9 mouse cellular contexts compared by ENCODE assay signal in genomic region chr19:4097441-4097825, GRCm38 (mm10). TPM values are rescaled to one million over a fixed set of nuclear protein-coding genes. Genes with fewer than 3 reads are reported as not detected.
DNase-seq lines count a peak whose midpoint lies in the region; ATAC-seq and TF ChIP-seq lines count a peak whose summit lies in the region.
"Had no signal": no experiment of that assay in that cellular context is flagged by ENCODE, and none has a peak within 500 bp of the region (broad histone marks: within the 10 kb centered on the region; RNA-seq: fewer than 3 reads in every experiment).

No protein-coding gene starts in this region.

- peaks cover 16 to 28% of the 10 kb centered on the region in 2 experiments for H3K4me1 ChIP-seq in heart, embryonic 14.5 days (ENCODE audit: control insufficient read depth in 2 of 2, insufficient read depth in 2 of 2, low read length in 2 of 2)
- peaks cover 58% of the 10 kb centered on the region for H3K4me1 ChIP-seq in erythroblast, embryonic 14.5 days (ENCODE audit: control insufficient read depth)
- peaks cover 3% of the 10 kb centered on the region; the same call in 1 of the 2 replicates for H3K4me1 ChIP-seq in intestine, postnatal 0 days (replicated peaks; ENCODE audit: control insufficient read depth, insufficient read depth, low read length)
- H3K4me1 ChIP-seq in lung, embryonic 15.5 days: peaks cover 40% of the 10 kb centered on the region

- peak overlapping the region; percentile 68 for H3K9ac ChIP-seq in heart, embryonic 14.5 days (ENCODE audit: low read length)
- peak overlapping the region; percentile 38 for H3K9ac ChIP-seq in intestine, postnatal 0 days (ENCODE audit: low read depth, low read length)
- H3K9ac ChIP-seq in lung, embryonic 15.5 days: peak overlapping the region; percentile 56

- H3K36me3 ChIP-seq in heart, embryonic 14.5 days (ENCODE audit: control insufficient read depth, insufficient read depth, low read length): no peaks in the 10 kb centered on the region
- peaks cover 14% of the 10 kb centered on the region for H3K36me3 ChIP-seq in erythroblast, embryonic 14.5 days (ENCODE audit: control insufficient read depth)
- no peaks in the 10 kb centered on the region; the same call in 1 of the 2 replicates for H3K36me3 ChIP-seq in intestine, postnatal 0 days (ENCODE audit: control insufficient read depth, insufficient read depth)
- no peaks in the 10 kb centered on the region for H3K36me3 ChIP-seq in lung, embryonic 15.5 days

- ATAC-seq in heart, embryonic 14.5 days (ENCODE audit: insufficient number of reproducible peaks, insufficient read depth, low FRiP score, low read depth): peak; percentile 40
- peak; percentile 59 for ATAC-seq in intestine, postnatal 0 days
- peak; percentile 37; the same call in 1 of the 2 replicates for ATAC-seq in lung, embryonic 15.5 days (ENCODE audit: borderline replicate concordance, extremely low read depth, low FRiP score, low TSS enrichment)

- peak overlapping the region; percentile 71 for H3K4me2 ChIP-seq in heart, embryonic 14.5 days (ENCODE audit: low read length)
- H3K4me2 ChIP-seq in intestine, postnatal 0 days (replicated peaks; ENCODE audit: low read depth): peak overlapping the region; percentile 76
- peak overlapping the region; percentile 73 for H3K4me2 ChIP-seq in lung, embryonic 15.5 days

- intact Hi-C loops in heart, postnatal 25 days (cut with DNase I): no loop called here

- peaks cover 17% of the 10 kb centered on the region; the same call in 1 of the 2 replicates for H3K27me3 ChIP-seq in heart, embryonic 14.5 days (ENCODE audit: control insufficient read depth, insufficient read depth, low read length)
- peaks cover 30% of the 10 kb centered on the region for H3K27me3 ChIP-seq in erythroblast, embryonic 14.5 days (ENCODE audit: control insufficient read depth)
- no peaks in the 10 kb centered on the region for H3K27me3 ChIP-seq in intestine, postnatal 0 days (replicated peaks; ENCODE audit: control insufficient read depth, insufficient read depth, low read length)
- H3K27me3 ChIP-seq in lung, embryonic 15.5 days: peaks cover 30% of the 10 kb centered on the region

- 2% methylated on average over 21 of the region's 21 CpGs for WGBS in heart, embryonic 14.5 days
- WGBS in intestine, postnatal 0 days: 0% methylated on average over 21 of the region's 21 CpGs
- WGBS in lung, embryonic 15.5 days: under 1% methylated on average over 21 of the region's 21 CpGs

- no peak for TF ChIP-seq CTCF in intestine, postnatal 0 days (IDR thresholded peaks at IDR 0.05; ENCODE audit: low read depth)

- no peak for DNase-seq in heart, postnatal 25 days (ENCODE audit: low spot score)
- peak; percentile 71 for DNase-seq in MN1 (ENCODE audit: low spot score)
- DNase-seq in spleen, postnatal 4 days (ENCODE audit: low spot score in 2 of 2): peak; percentile 88 to 93
- no peak for DNase-seq in natural killer cell, adult 2 months (ENCODE audit: low spot score in 2 of 2)

- H3K4me3 ChIP-seq in heart, embryonic 14.5 days (ENCODE audit: control insufficient read depth in 1 of 2, insufficient read depth in 1 of 2, low read depth in 1 of 2, low read length in 2 of 2): peak overlapping the region; percentile 59 to 60
- H3K4me3 ChIP-seq in erythroblast, embryonic 14.5 days (replicated peaks): peak overlapping the region; percentile 83
- H3K4me3 ChIP-seq in intestine, postnatal 0 days (ENCODE audit: low read depth, low read length): peak overlapping the region; percentile 51
- H3K4me3 ChIP-seq in lung, embryonic 15.5 days: peak overlapping the region; percentile 53

- no peaks in the 10 kb centered on the region for H3K9me3 ChIP-seq in heart, embryonic 14.5 days (ENCODE audit: control insufficient read depth, low read length)
- peaks cover 8% of the 10 kb centered on the region; the same call in 1 of the 2 replicates for H3K9me3 ChIP-seq in erythroblast, embryonic 14.5 days (ENCODE audit: control insufficient read depth, low read length)
- no peaks in the 10 kb centered on the region for H3K9me3 ChIP-seq in intestine, postnatal 0 days (ENCODE audit: control insufficient read depth)
- H3K9me3 ChIP-seq in lung, embryonic 15.5 days: no peaks in the 10 kb centered on the region

- H3K27ac ChIP-seq in heart, embryonic 14.5 days (replicated peaks in 1 of 2; ENCODE audit: control insufficient read depth in 1 of 2, insufficient read depth in 1 of 2, low read depth in 2 of 2, low read length in 2 of 2): peak overlapping the region; percentile 26 to 74; a peak in 3 of 4 replicates
- peak overlapping the region; percentile 85 for H3K27ac ChIP-seq in intestine, postnatal 0 days (ENCODE audit: low read depth, low read length)
- peak overlapping the region; percentile 91 for H3K27ac ChIP-seq in lung, embryonic 15.5 days

RNA-seq across cellular contexts. Expression of gene Cdk2ap2, which starts 0.5 kb away (rescaled TPM):
- polyA plus RNA-seq in heart, embryonic 14.5 days (2014; fragmentation: Nextera tagmentation; extraction: Ambion mirVana): 62.5 and 63.8 TPM in 2 replicates
- total RNA-seq in heart, postnatal 25 days (2021): 10 to 100 TPM; 36.6 to 45.1 TPM
- polyA plus RNA-seq in erythroblast, embryonic 14.5 days (2012): 11.2 and 12.1 TPM in 2 replicates
- 97.1 and 108 TPM in 2 replicates for polyA plus RNA-seq in intestine, postnatal 0 days (2015; fragmentation: Nextera tagmentation; extraction: Ambion mirVana)
- polyA plus RNA-seq in lung, embryonic 15.5 days (2015; fragmentation: Nextera tagmentation; extraction: Ambion mirVana): 100 and 103 TPM in 2 replicates

RNA-seq across cellular contexts. Expression of gene Pitpnm1, which starts 2.4 kb away (rescaled TPM):
- 17.3 TPM in 2 replicates for polyA plus RNA-seq in heart, embryonic 14.5 days (2014; fragmentation: Nextera tagmentation; extraction: Ambion mirVana)
- 10 to 100 TPM; 20.8 to 22.1 TPM for total RNA-seq in heart, postnatal 25 days (2021)
- polyA plus RNA-seq in erythroblast, embryonic 14.5 days (2012): 0.66 and 0.94 TPM in 2 replicates
- 13.7 and 16.3 TPM in 2 replicates for polyA plus RNA-seq in intestine, postnatal 0 days (2015; fragmentation: Nextera tagmentation; extraction: Ambion mirVana)
- polyA plus RNA-seq in lung, embryonic 15.5 days (2015; fragmentation: Nextera tagmentation; extraction: Ambion mirVana): 12.5 and 13.8 TPM in 2 replicates

RNA-seq across cellular contexts. Expression of gene Cabp2, which starts 16.1 kb away (rescaled TPM):
- polyA plus RNA-seq in heart, embryonic 14.5 days (2014; fragmentation: Nextera tagmentation; extraction: Ambion mirVana): not detected in 2 replicates
- total RNA-seq in heart, postnatal 25 days (2021): not detected
- not detected in 2 replicates for polyA plus RNA-seq in erythroblast, embryonic 14.5 days (2012)
- not detected in 2 replicates for polyA plus RNA-seq in intestine, postnatal 0 days (2015; fragmentation: Nextera tagmentation; extraction: Ambion mirVana)
- not detected in 2 replicates for polyA plus RNA-seq in lung, embryonic 15.5 days (2015; fragmentation: Nextera tagmentation; extraction: Ambion mirVana)
- polyA plus RNA-seq: large intestine, adult 2 months had no signal

RNA-seq across cellular contexts. Expression of gene Aip, which starts 28.2 kb away (rescaled TPM):
- polyA plus RNA-seq in heart, embryonic 14.5 days (2014; fragmentation: Nextera tagmentation; extraction: Ambion mirVana): 87.3 and 100 TPM in 2 replicates
- 10 to 100 TPM; 54.2 to 56.8 TPM for total RNA-seq in heart, postnatal 25 days (2021)
- polyA plus RNA-seq in erythroblast, embryonic 14.5 days (2012): 23.9 and 25.1 TPM in 2 replicates
- polyA plus RNA-seq in intestine, postnatal 0 days (2015; fragmentation: Nextera tagmentation; extraction: Ambion mirVana): 42.0 and 42.3 TPM in 2 replicates
- 104 and 106 TPM in 2 replicates for polyA plus RNA-seq in lung, embryonic 15.5 days (2015; fragmentation: Nextera tagmentation; extraction: Ambion mirVana)

RNA-seq across cellular contexts. Expression of gene Gstp3, which starts 38.1 kb away (rescaled TPM):
- not detected in 2 replicates for polyA plus RNA-seq in heart, embryonic 14.5 days (2014; fragmentation: Nextera tagmentation; extraction: Ambion mirVana)
- not detected for total RNA-seq in heart, postnatal 25 days (2021)
- polyA plus RNA-seq in erythroblast, embryonic 14.5 days (2012): 1.3 TPM in 2 replicates
- 68.7 and 72.6 TPM in 2 replicates for polyA plus RNA-seq in intestine, postnatal 0 days (2015; fragmentation: Nextera tagmentation; extraction: Ambion mirVana)
- 0.22 and 0.83 TPM in 2 replicates for polyA plus RNA-seq in lung, embryonic 15.5 days (2015; fragmentation: Nextera tagmentation; extraction: Ambion mirVana)

Comparison
In these comparisons a context has a peak if more than half of its experiments do, and no peak if none do; other contexts are left out.
1. DNase-seq: peak in MN1 (single experiment) and spleen, postnatal 4 days (2 of 2); none in heart, postnatal 25 days (single experiment) and natural killer cell, adult 2 months (0 of 2).
2. Peak in every context shown above with its lines, with median percentiles within 50 percentile points of each other: ATAC-seq, H3K27ac ChIP-seq, H3K4me2 ChIP-seq, H3K4me3 ChIP-seq and H3K9ac ChIP-seq.